Mouse (Mus musculus) embryo, embryonic 10.5 days (tissue): ENCODE measurements around the gene Zfp97.
"Not testable (repeated sequence)": the region's sequence is repeated elsewhere in the genome, so short reads cannot be mapped to it uniquely, and the experiment has no call there.

Experiments
- DNase-seq: peaks from one replicate; pipeline ENCODE4 v3.0.0-alpha.2; 2015; ENCODE audit warnings: low spot score

The Zfp97 gene

DNA sequence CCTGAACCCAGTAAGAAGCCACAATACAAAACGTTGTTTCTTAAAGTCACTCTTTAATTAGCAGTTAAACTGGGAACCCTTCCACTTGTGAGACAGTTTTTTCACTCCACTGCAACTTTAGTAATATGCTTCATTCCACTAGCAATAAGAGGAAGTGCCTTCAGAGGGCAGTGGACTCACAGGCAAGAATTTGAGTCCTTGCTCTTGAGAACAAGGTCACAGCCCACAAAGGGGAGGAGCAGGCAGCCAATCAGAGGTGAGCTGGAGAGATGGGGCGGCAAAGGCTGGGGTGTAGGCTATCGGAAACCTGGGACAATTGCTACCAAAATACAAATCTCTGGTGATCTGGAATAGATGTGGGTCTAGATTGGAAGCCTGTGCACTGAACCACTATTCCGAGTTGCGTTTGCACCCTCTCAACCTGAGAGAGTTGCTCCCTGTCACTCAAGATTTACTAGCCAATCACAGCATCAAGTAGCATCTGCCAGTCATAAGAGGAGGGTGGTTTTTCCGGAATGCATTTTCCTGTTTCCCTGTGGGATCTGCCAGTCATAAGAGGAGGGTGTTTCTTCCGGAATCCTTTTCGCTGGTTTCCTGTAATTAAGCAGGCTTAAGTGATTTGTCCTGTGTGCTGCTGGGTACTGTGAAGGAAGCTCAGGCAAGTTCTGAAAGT is at the start of gene Zfp97:
Gene Zfp97, plus strand, starts transcription at position 586 of the 673 bp plus-strand sequence.
- not testable (repeated sequence) for DNase-seq

DNA sequence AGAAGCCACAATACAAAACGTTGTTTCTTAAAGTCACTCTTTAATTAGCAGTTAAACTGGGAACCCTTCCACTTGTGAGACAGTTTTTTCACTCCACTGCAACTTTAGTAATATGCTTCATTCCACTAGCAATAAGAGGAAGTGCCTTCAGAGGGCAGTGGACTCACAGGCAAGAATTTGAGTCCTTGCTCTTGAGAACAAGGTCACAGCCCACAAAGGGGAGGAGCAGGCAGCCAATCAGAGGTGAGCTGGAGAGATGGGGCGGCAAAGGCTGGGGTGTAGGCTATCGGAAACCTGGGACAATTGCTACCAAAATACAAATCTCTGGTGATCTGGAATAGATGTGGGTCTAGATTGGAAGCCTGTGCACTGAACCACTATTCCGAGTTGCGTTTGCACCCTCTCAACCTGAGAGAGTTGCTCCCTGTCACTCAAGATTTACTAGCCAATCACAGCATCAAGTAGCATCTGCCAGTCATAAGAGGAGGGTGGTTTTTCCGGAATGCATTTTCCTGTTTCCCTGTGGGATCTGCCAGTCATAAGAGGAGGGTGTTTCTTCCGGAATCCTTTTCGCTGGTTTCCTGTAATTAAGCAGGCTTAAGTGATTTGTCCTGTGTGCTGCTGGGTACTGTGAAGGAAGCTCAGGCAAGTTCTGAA is 57.7 kb downstream of the Zfp97 start:
- not testable (repeated sequence) for DNase-seq

DNA sequence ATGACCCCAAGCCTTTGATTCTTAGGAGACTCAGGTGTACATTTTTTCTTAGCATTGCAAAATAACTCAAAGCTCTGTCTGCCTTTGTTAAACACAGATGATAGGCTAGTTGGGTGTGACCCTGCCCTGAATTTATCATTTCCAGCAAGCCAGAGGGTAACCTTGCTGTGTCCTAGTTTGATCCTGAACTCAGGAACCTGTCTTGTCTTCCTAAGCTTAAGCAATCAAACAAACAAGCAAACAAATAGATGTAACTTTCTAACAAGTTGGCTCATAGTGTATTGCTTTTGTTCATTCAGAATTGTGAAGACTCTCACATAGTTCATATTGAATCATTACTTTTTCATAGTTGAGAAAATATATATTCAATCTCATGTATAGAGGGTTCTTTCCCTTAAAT is 73.5 kb downstream of the Zfp97 start:
- not testable (repeated sequence) for DNase-seq

DNA sequence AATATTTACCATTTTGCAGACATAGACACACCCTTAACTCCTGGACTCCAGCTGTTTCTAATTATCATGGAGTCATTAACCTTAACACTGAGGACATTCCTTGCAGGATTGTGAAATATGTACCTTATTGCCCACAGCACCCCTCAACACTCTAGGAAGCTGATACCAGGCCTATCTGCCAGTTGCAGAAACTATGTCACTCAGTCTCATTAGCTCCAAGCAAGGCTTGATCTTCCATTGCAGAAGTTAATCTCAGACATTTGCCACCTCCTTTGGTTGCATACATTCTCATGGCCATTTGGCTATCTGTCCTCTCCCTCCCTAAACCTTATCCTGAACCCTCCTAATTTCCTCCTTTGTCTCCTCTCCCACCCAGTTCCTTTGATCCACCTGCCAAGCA is 74.0 kb downstream of the Zfp97 start:
- no peak for DNase-seq

GRCm38 (mm10) chr17:17196111-17196510 is 74.9 kb downstream of the Zfp97 start:
- DNase-seq: not testable (repeated sequence)
